Mouse (Mus musculus) midbrain, embryonic 13.5 days (tissue): ENCODE results near the gene Eva1b. TPM values are rescaled to one million over a fixed set of nuclear protein-coding genes. Genes with fewer than 3 reads are reported as not detected.

Experiments used
- ATAC-seq: fragments of 200-750 bp; cut with Nextera tagmentation; 2 replicates; pipeline ENCODE4 v1.8.0; 2017; ENCODE audit warnings: mild to moderate bottlenecking, moderate TSS enrichment, moderate library complexity
- H3K27ac ChIP-seq: fragments of 300-500 bp; sonication (generic); 2 replicates; pipeline ENCODE4 v1.5.1; 2015; ENCODE audit warnings: inconsistent platforms, mild to moderate bottlenecking, moderate library complexity
- H3K27me3 ChIP-seq: fragments of 300-500 bp; sonication (generic); 2 replicates; pipeline ENCODE4 v1.6.1; 2015; ENCODE audit warnings: mild to moderate bottlenecking, inconsistent platforms
- H3K36me3 ChIP-seq: fragments of 300-500 bp; sonication (generic); 2 replicates; pipeline ENCODE4 v1.6.1; 2015; ENCODE audit warnings: mild to moderate bottlenecking, inconsistent platforms
- H3K4me1 ChIP-seq: fragments of 300-500 bp; sonication (generic); replicated peaks from 2 replicates; pipeline ENCODE4 v1.6.1; 2015; ENCODE audit warnings: inconsistent platforms
- H3K4me2 ChIP-seq: fragments of 300-500 bp; sonication (generic); replicated peaks from 2 replicates; pipeline ENCODE4 v1.6.1; 2015; ENCODE audit warnings: moderate library complexity, mild to moderate bottlenecking, inconsistent platforms
- H3K4me3 ChIP-seq: fragments of 300-500 bp; sonication (generic); replicated peaks from 2 replicates; pipeline ENCODE4 v1.5.1; 2015; ENCODE audit warnings: mild to moderate bottlenecking, inconsistent platforms
- H3K9ac ChIP-seq: fragments of 300-500 bp; sonication (generic); replicated peaks from 2 replicates; pipeline ENCODE4 v1.6.1; 2015; ENCODE audit warnings: mild to moderate bottlenecking, inconsistent platforms
- H3K9me3 ChIP-seq: fragments of 300-500 bp; sonication (generic); 2 replicates; pipeline ENCODE4 v1.6.1; 2016; ENCODE audit warnings: mild to moderate bottlenecking, inconsistent platforms
- WGBS: fragments of 180-500 bp; shearing (Covaris S2); methylation state at CpG from one replicate; pipeline ENCODE4 v1.1.7; 2015; 5-methylcytosine and 5-hydroxymethylcytosine counted together
- polyA plus RNA-seq: library from polyadenylated mRNA; unstranded; fragments of >200 nt; fragmentation: Nextera tagmentation; extraction: Ambion mirVana; gene quantifications from 2 replicates; pipeline ENCODE4 v1.2.1, GENCODE M21; 2015

Gene Eva1b
- polyA plus RNA-seq, 1 experiment from 2014 or later = 12.9 TPM

DNA sequence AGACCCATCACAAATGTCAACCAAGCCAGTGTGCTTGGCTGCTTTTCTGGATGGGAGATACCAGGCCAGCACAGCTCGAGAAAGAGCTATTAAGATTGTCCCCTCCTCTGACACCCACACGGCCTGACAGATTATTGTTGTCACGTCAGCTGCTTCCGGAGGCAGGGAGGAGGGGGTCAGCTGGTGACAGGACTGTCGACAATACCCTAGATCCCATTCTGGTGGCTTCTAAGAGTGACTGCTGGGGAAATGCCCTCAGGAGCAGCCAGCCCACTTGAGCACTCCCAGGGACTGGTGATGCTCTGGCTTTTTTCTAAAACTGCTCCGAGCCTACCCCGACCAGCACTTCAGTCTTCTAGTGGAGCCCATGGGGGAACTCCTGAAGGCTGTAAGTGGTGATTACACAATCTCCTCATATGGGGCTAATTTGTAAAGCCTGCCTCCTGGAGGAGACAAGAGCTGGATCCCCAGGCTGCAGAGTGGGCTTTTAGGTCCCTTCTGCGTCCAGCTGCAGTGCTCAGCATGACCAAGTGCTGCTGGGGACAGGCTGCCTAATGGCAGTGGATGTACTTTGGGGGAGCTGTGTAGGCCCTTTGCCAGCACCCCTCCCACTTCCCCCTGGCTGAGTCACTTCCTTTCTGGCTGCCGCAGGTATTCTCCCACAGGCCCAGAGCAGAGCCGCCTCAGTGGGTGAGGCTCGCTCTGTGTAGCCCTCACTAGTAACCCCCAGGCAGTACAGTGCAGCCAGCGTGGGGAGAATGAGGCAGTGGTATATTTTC, 37.0 kb upstream of the Eva1b start:
- Histone ChIP-seq H3K4me2 (peak overlapping the region; percentile 33), H3K27me3 (no peaks in the 10 kb centered on the region), H3K4me3 (no peak overlapping the region), H3K27ac (peak overlapping the region; percentile 81), H3K4me1 (peaks cover 68% of the 10 kb centered on the region), H3K36me3 (no peaks in the 10 kb centered on the region), H3K9ac (peak overlapping the region; percentile 37), H3K9me3 (no peaks in the 10 kb centered on the region)
- WGBS = 10% methylated on average over 12 of the region's 12 CpGs
- peak; percentile 64 for ATAC-seq

- peak overlapping the region; percentile 33 for H3K4me2 ChIP-seq
- WGBS = 16% methylated on average over 7 of the region's 7 CpGs
- ATAC-seq = no peak
- H3K27ac ChIP-seq = peak overlapping the region; percentile 81
- no peaks in the 10 kb centered on the region for H3K9me3 ChIP-seq
- peak overlapping the region; percentile 37 for H3K9ac ChIP-seq
- H3K4me1 ChIP-seq = peaks cover 63% of the 10 kb centered on the region
- no peak overlapping the region for H3K4me3 ChIP-seq
- H3K36me3 ChIP-seq = no peaks in the 10 kb centered on the region
- H3K27me3 ChIP-seq = no peaks in the 10 kb centered on the region
Measured at GRCm38 (mm10) chr4:126111153-126111549, 36.4 kb upstream of the Eva1b start.

GRCm38 (mm10) chr4:126113243-126113642, 34.3 kb upstream of the Eva1b start:
- H3K4me3 ChIP-seq = no peak overlapping the region
- H3K27me3 ChIP-seq = no peaks in the 10 kb centered on the region
- H3K27ac ChIP-seq = no peak overlapping the region
- H3K9me3 ChIP-seq = no peaks in the 10 kb centered on the region
- H3K9ac ChIP-seq = 0 out of 2 replicates have a peak overlapping the region, but pooled peaks have one; percentile 4
- WGBS = 89% methylated on average over 4 of the region's 4 CpGs
- no peak overlapping the region for H3K4me2 ChIP-seq
- no peak for ATAC-seq
- peaks cover under 1% of the 10 kb centered on the region; the same call in 1 of the 2 replicates for H3K36me3 ChIP-seq
- peaks cover 48% of the 10 kb centered on the region for H3K4me1 ChIP-seq

- H3K9me3 ChIP-seq = no peaks in the 10 kb centered on the region
- H3K4me2 ChIP-seq = no peak overlapping the region
- no peak for ATAC-seq
- no peak overlapping the region for H3K27ac ChIP-seq
- H3K4me1 ChIP-seq = peaks cover 41% of the 10 kb centered on the region
- WGBS = 23% methylated on average over 6 of the region's 6 CpGs
- 0 out of 2 replicates have a peak overlapping the region, but pooled peaks have one; percentile 36 for H3K9ac ChIP-seq
- H3K27me3 ChIP-seq = no peaks in the 10 kb centered on the region
- no peak overlapping the region for H3K4me3 ChIP-seq
- H3K36me3 ChIP-seq = peaks cover 7% of the 10 kb centered on the region
Measured at GRCm38 (mm10) chr4:126113943-126114342, 33.6 kb upstream of the Eva1b start.

- Histone ChIP-seq H3K4me3 (no peak overlapping the region), H3K36me3 (peaks cover 12% of the 10 kb centered on the region), H3K27me3 (no peaks in the 10 kb centered on the region), H3K27ac (no peak overlapping the region), H3K4me1 (peaks cover 27% of the 10 kb centered on the region), H3K9me3 (no peaks in the 10 kb centered on the region), H3K4me2 (no peak overlapping the region), H3K9ac (0 out of 2 replicates have a peak overlapping the region, but pooled peaks have one; percentile 5)
- no peak for ATAC-seq
- WGBS = 92% methylated on average over 9 of the region's 9 CpGs
Measured at GRCm38 (mm10) chr4:126115411-126115810, 32.1 kb upstream of the Eva1b start.

DNA sequence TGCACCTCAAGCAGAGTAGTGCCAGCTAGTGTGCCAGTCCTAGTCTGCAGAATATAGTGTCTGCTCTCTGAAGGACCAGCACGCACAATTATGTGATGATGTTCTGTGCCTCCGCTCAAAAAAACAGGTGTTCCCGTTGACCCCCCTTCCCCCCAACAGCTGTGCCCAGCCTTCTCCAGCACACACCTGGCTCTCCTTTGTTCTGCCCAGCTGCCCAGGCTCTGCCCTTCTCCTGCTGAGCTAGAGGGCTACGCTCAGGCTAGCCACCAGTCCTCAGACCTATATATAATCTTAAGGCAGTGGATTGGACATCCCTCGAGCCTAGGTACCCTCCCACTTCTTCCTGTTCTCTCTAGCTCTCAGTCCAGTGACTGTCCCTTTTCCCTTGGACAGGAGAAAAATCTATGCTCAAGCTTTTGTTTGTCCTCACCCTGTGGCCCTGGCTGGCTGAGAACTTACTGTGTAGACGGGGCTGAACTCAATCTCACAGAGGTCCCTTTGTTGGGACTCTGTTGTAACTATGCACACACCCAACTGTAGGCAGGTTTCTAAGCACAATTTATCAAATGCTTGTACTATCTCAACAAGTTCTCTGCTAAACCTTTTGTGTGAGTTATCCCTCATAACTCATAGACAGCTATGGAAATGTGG, 31.5 kb upstream of the Eva1b start:
- H3K4me2 ChIP-seq = no peak overlapping the region
- H3K9me3 ChIP-seq = peaks cover under 1% of the 10 kb centered on the region; the same call in 1 of the 2 replicates
- no peaks in the 10 kb centered on the region for H3K27me3 ChIP-seq
- H3K36me3 ChIP-seq = peaks cover 17% of the 10 kb centered on the region
- no peak overlapping the region for H3K27ac ChIP-seq
- 75% methylated on average over 6 of the region's 6 CpGs for WGBS
- no peak overlapping the region for H3K4me3 ChIP-seq
- 0 out of 2 replicates have a peak overlapping the region, but pooled peaks have one; percentile 5 for H3K9ac ChIP-seq
- peaks cover 21% of the 10 kb centered on the region for H3K4me1 ChIP-seq
- ATAC-seq = no peak

DNA sequence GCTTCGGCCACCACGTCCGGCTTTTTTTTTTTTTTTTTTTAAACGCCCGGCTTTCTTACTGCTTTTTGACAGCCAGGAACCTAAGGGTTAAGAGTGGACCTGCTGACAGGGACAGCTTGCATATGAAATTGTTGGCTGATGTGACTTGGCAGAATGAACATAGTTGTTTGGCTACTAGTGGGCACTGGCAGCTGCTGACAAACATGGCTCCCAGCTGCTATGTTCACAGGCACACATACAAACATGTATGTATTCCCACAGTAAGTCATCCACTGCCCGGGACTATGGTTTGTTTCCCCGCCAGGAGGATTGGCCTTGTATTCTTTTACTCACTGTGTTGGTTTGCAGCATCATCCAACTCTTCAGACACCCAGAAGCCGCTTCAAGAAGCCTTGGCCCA, 30.4 kb upstream of the Eva1b start:
- no peak overlapping the region for H3K4me3 ChIP-seq
- peaks cover 9% of the 10 kb centered on the region for H3K9me3 ChIP-seq
- H3K4me1 ChIP-seq = peaks cover 14% of the 10 kb centered on the region
- no peak for ATAC-seq
- WGBS = 87% methylated on average over 8 of the region's 8 CpGs
- H3K27me3 ChIP-seq = no peaks in the 10 kb centered on the region
- H3K9ac ChIP-seq = no peak overlapping the region
- no peak overlapping the region for H3K4me2 ChIP-seq
- no peak overlapping the region for H3K27ac ChIP-seq
- peaks cover 26% of the 10 kb centered on the region for H3K36me3 ChIP-seq

GRCm38 (mm10) chr4:126118651-126119050, 28.9 kb upstream of the Eva1b start:
- WGBS = 66% methylated on average over 4 of the region's 4 CpGs
- H3K27me3 ChIP-seq = no peaks in the 10 kb centered on the region
- H3K9ac ChIP-seq = no peak overlapping the region
- no peak overlapping the region for H3K4me3 ChIP-seq
- H3K9me3 ChIP-seq = peaks cover 9% of the 10 kb centered on the region
- H3K36me3 ChIP-seq = peaks cover 26% of the 10 kb centered on the region
- H3K4me1 ChIP-seq = peaks cover 11% of the 10 kb centered on the region
- no peak overlapping the region for H3K4me2 ChIP-seq
- no peak for ATAC-seq
- H3K27ac ChIP-seq = no peak overlapping the region

DNA sequence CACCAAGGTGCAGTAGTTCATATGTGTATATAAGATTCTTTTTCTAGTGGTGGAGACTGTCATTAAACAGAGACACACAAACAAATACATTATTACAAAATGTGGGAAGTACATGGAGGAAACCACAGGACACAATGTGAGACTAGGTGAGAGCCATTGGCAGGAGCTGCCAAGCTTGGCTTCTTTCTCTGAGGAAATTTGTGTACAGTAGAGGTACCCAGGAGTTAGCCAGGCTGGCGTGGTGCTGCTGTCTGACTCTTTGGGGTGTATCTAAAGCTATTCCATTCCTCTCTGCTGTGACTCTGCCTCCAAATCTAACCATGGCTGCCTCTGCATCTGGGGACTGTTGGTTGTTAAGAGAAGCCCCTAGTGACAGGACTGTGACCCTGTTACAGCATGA, 28.5 kb upstream of the Eva1b start:
- 78% methylated on average over 1 of the region's 1 CpGs for WGBS

DNA sequence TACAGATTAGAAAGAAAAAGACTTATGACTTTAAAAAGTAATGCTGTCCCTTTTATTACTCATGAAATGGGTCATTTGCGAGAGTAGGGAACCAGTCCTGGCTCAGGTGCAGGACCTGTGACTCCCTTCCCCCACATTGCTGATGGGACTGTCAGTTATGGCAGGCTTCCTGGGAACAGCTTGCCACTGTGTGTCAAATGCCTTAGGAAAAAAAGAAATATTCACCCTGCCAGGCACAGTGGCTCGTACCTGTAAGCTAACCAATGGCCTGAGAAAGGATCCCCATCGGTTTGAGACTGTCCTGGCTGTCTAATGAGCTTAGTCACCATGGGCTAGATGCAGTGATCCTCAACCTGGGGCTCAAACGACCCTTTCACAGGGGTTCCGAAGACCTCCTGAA, 27.5 kb upstream of the Eva1b start:
- peaks cover 40% of the 10 kb centered on the region for H3K36me3 ChIP-seq
- no peak for ATAC-seq
- no peak overlapping the region for H3K4me3 ChIP-seq
- H3K27me3 ChIP-seq = no peaks in the 10 kb centered on the region
- no peak overlapping the region for H3K4me2 ChIP-seq
- peaks cover 9% of the 10 kb centered on the region for H3K9me3 ChIP-seq
- no peak overlapping the region for H3K9ac ChIP-seq
- WGBS = 93% methylated on average over 5 of the region's 5 CpGs
- H3K27ac ChIP-seq = no peak overlapping the region
- H3K4me1 ChIP-seq = peaks cover 6% of the 10 kb centered on the region; the same call in 1 of the 2 replicates

More for the DNA sequence above, 28.5 kb upstream of the Eva1b start:
- Histone ChIP-seq H3K4me2 (no peak overlapping the region), H3K4me3 (no peak overlapping the region), H3K27me3 (no peaks in the 10 kb centered on the region), H3K4me1 (peaks cover 8% of the 10 kb centered on the region; the same call in 1 of the 2 replicates), H3K9ac (no peak overlapping the region), H3K27ac (no peak overlapping the region), H3K36me3 (peaks cover 30% of the 10 kb centered on the region), H3K9me3 (peaks cover 9% of the 10 kb centered on the region)
- no peak for ATAC-seq

DNA sequence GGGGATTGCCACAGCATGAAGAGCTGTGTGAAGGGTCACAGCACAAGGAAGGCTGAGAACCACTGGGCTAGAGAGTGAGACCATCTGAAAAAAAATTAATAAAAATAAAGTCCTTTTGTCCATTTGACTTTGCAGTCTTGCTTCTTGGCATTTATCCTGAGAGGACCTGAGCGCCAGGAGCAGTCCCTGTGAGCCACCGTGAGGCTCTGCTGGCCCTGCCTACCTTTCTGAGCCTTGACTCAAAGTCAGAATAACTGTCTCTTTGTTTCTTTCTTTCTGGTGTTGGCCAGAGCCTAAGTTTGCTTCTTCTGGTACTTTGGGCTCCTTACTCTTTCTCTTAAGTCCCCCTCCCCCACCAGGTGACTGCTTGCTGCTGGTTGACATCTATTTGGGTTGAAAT, 27.0 kb upstream of the Eva1b start:
- ATAC-seq = no peak
- no peak overlapping the region for H3K4me2 ChIP-seq
- no peak overlapping the region for H3K27ac ChIP-seq
- H3K27me3 ChIP-seq = no peaks in the 10 kb centered on the region
- H3K9ac ChIP-seq = no peak overlapping the region
- peaks cover 45% of the 10 kb centered on the region for H3K36me3 ChIP-seq
- no peak overlapping the region for H3K4me3 ChIP-seq
- H3K9me3 ChIP-seq = peaks cover 9% of the 10 kb centered on the region
- WGBS = 100% methylated on average over 2 of the region's 2 CpGs
- peaks cover 6% of the 10 kb centered on the region; the same call in 1 of the 2 replicates for H3K4me1 ChIP-seq

- WGBS = 87% methylated on average over 10 of the region's 10 CpGs
- no peak overlapping the region for H3K27ac ChIP-seq
- no peaks in the 10 kb centered on the region for H3K27me3 ChIP-seq
- no peak overlapping the region for H3K9ac ChIP-seq
- peaks cover 9% of the 10 kb centered on the region for H3K9me3 ChIP-seq
- no peaks in the 10 kb centered on the region; the same call in 1 of the 2 replicates for H3K4me1 ChIP-seq
- H3K4me3 ChIP-seq = no peak overlapping the region
- no peak overlapping the region for H3K4me2 ChIP-seq
- ATAC-seq = no peak
- peaks cover 70% of the 10 kb centered on the region for H3K36me3 ChIP-seq
Measured at GRCm38 (mm10) chr4:126123309-126124040, 24.1 kb upstream of the Eva1b start.
